Mouse (Mus musculus): ENCODE data around the gene Slc39a11.
A peak's percentile ranks its signal among the peaks of the same experiment; 100 is the strongest.

Slc39a11 gene

DNA sequence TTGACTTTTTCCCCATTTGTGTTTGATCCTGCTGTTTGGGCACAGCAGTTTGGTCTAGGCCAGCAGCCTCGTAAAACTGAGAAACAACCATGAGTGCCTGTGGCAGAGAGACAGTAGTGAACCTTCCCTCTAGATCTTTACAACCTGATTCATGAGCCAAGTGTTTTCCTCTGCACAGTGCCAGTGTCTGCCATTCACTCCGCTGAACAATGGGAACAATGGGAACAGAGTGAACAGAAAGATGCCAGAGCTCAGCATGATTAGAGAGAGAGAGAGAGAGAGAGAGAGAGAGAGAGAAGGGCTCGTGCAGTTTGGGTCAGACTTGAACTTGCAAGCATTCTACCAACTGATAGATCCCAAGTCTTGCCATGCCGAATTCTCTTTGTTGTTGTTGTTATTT lies 199.2 kb downstream of the Slc39a11 start:
- DNase-seq: no peak

- no peak for DNase-seq
These were observed 199.9 kb downstream of the Slc39a11 start for GRCm38 (mm10) chr11:113450028-113450427.

DNA sequence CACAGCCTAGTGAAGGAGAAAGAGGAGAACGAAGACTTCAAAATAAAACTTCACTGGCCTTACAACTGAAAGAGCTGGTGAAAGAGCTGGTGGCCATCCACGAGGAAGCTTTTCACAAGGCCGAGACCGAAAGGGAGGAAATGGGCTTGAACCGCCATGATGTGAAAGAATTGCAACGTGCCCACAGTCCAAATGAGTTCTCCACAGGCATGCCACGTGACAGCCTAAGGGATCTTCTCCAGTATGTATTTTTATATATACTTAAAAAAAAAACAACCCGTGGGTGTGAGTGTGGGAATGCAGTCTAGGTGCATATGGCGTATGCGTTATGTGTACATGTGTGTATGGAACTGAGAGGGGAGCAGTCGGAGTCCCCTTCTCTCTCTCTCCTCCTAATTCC lies 207.8 kb downstream of the Slc39a11 start:
- DNase-seq: no peak

GRCm38 (mm10) chr11:113439328-113440030 lies 210.4 kb downstream of the Slc39a11 start:
- peak; percentile 90 for DNase-seq

DNA sequence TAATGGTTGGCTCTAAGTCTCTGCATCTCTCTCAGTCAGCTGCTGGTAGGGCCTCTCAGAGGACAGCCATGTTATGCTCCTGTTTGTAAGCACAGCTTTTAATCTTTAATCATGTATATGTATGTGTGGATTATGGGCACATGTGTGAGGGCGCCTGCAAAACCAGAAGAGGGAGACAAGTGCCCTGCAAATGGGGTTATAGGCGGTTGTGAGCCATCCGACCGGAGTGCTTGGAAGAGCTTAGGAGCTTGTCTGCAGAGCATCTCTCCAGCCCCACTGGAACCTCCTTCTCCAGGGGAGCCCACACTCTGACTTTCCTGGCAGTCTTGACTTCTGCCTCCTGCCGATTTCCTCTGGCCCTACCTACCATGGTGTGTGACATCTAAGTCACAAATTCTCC lies 211.0 kb downstream of the Slc39a11 start:
- DNase-seq: no peak

GRCm38 (mm10) chr11:113437357-113437756 lies 212.5 kb downstream of the Slc39a11 start:
- no peak for DNase-seq

GRCm38 (mm10) chr11:113436299-113436698 lies 213.6 kb downstream of the Slc39a11 start:
- DNase-seq: no peak

GRCm38 (mm10) chr11:113435696-113436095 lies 214.2 kb downstream of the Slc39a11 start:
- no peak for DNase-seq

DNA sequence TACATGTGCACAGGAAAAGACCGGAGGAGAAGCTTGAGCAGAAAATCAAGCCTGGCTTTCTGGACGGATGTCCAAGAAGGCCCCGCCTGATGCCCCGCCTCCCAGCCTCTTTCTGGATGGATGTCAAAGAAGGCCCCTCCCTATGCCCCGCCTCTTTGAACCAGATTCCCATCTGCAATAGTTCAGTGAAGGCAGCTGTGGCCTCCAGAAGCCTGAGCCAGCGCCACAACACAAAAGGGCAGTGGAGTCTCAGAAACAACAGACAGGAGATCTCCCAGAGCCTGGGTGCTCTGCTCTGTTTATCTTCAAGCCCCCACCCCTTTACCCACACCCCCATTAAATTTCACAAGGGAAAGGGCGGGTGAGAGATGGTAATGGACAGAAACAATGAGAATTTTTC lies 218.7 kb downstream of the Slc39a11 start:
- DNase-seq: no peak

GRCm38 (mm10) chr11:113425882-113426281 lies 224.0 kb downstream of the Slc39a11 start:
- DNase-seq: no peak

GRCm38 (mm10) chr11:113425454-113425853 lies 224.4 kb downstream of the Slc39a11 start:
- DNase-seq: no peak

DNA sequence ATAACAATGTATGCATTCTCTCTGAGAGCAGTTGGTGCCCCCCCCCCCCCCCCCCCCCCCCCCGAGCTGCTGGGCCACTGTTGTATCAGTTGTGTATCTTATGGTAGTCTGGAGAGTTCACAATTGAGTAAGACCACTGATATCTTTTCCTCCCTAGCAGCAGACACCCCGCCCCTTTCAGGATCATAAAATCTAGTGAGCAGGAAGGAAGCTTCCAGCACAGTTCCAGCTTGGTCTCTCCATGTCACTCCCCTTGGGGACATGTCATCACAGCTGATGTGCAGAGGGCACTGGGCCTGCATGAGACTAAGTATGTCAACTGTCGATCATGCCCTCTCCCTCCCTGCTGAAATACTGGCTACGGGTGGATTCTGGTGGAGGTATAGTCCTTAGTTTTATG lies 225.1 kb downstream of the Slc39a11 start:
- no peak for DNase-seq

GRCm38 (mm10) chr11:113422598-113422997 lies 227.3 kb downstream of the Slc39a11 start:
- DNase-seq: no peak

DNA sequence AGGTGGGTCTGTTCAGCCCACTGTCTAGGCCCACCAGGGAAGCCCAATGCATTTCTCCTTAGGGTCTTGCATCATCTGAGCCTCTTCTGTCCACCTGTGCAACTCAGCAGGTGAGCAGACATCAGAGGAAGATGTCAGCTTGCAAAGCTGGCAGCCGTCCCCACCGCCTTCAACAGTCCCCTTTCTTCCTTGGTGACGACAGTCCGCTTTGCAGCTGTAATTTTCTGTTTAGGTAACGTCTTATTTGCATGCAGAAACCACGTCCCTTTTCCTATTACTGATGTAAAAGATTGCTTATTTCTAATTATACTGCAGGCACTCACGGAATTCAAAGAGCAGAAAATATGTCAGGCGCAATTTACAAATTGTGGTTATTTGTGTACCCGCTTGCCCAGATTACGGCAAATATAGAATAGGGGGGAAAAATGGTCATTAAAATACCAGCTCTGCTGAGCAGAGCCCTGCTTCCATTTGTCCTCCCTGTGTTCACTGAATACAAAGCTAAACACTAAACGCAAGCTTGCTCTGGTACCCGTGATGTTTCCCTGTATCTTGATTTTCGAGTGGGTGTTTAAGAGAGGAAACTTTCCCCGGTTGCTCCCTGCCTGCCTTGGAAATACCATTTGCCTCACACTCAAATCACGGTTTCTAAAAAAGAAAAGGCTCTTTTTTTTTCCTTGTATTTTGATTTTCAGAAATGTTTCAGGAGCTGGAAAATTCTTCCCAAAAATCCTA lies 230.8 kb downstream of the Slc39a11 start:
- DNase-seq: no peak

- no peak for DNase-seq
These were observed 231.9 kb downstream of the Slc39a11 start for GRCm38 (mm10) chr11:113417948-113418347.

- no peak for DNase-seq
These were observed 237.3 kb downstream of the Slc39a11 start for GRCm38 (mm10) chr11:113412545-113412944.

- DNase-seq: no peak
These were observed 238.1 kb downstream of the Slc39a11 start for GRCm38 (mm10) chr11:113411798-113412197.

- no peak for DNase-seq
These were observed 240.8 kb downstream of the Slc39a11 start for GRCm38 (mm10) chr11:113409121-113409520.

DNA sequence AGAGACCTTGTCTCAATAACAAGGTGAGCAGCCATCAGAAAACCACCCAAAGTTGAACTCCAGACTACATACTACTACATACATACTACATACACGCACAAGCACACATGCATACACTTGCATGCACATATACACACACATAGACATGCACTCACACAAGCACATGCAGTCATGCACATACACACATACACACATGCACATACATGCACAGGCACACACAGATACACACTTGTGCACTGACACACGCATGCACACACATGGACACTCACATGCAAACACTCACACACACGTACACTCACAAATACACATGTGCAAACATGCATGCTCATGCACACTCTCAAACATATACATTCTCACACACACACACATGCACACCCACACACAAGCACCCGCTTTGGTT lies 242.4 kb downstream of the Slc39a11 start:
- no peak for DNase-seq

- DNase-seq: no peak
These were observed 249.0 kb downstream of the Slc39a11 start for GRCm38 (mm10) chr11:113400868-113401267.

GRCm38 (mm10) chr11:113399601-113400000 lies 250.3 kb downstream of the Slc39a11 start:
- no peak for DNase-seq

DNA sequence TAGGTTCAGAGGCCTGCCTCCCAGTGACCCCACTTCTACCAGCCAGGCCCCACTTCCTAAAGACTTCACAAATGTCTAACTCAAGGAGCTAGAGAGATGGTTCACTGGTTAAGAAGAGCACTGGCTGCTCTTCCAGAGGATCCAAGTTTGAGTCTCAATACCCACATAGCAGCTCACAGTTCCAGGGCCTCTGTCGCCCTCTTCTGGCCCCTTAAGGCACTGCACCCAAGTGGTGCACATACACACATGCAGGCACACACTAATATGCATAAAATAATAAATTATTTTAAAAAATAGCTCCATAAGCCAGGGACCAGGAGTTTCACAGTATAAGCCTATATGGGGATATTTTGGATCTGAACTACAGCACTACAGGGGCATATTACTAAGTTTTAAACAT lies 252.5 kb downstream of the Slc39a11 start:
- no peak for DNase-seq

DNA sequence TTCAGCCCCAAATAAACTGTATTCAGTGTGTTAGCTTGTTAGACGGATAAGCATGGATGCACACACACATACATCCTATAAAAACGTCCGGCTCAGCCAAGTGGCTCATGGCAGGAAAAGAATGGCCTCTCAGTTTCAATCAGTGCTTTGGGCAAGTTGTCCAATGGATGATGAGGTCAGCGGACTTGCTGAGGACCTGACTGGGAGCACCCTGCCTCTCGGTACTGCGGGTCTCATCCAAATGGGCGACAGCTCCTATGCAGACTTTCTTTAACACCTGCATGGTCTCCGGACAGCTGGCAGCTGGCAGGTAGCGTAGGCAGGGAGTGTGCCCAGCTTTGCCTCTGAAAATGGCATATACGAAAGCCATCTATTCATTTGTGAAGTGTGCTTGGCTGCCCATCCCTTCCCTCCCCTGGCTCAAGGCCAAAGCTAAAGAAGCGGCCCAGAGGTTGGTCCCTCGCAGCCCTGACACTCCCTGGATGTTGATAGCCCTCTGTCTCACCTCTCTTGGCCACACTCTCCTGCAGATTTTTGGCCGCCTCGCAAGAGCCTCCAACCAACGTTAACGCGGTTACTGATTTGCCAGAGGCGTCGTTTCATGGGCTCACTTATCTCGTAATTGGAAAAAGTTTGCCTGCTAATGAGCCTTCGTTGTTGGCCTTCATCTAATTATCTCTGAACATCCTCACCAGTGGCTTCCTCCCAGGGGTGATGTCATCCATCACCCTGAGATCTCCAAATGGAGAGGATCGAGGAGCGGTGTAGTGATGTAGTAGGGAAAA lies 256.3 kb downstream of the Slc39a11 start:
- no peak for DNase-seq

DNA sequence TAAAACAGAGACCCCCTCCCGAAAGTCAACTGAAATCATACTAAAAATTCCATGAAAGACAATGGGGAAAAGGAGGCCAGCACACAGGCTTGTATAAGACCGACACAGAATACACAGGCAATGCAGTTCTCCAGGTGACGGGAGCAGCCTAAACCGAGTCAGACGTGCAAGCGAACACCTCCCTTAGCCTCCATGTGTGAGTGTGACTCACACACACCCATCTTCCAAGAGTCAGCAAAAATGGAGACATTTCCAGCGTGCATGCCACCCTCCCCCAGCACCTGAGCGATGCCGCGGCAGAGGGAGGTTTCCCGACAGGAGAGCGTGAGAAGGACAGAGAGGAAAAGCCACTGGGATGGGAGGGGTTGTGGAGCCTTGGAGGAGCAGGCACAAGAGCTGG lies 258.2 kb downstream of the Slc39a11 start:
- DNase-seq: no peak

Data from layer of hippocampus, adult 9-11 months (tissue).